Mouse (Mus musculus): Measurements from ENCODE around the gene Cradd.

DNA sequence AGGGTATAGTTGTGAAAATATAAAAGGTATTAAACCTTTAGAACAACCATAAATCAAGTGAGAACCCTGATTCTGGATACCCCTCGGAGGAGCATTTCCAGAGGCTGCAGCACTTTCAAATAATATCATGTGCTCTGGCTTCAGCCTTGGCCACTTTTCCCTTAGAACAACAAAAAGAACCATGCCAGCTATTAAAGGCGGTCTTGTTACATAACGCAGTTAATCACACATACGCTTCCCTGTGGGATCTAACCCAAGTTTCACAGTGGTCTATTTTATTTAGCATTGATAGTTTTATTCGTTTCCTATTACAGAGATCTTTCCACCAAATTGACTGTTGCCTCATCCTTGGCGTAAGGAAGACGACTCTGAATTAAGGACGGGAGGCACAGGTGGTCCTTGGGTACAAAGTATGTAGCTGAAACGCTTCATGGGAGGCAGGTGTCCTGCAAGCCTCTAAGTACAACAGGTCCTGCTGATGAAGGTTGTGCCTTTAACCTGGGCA lies 132.7 kb downstream of the Cradd start:
- TF ChIP-seq CTCF (IDR thresholded peaks at IDR 0.05; ENCODE audit: low read depth) = no peak
- no peak for TF ChIP-seq EP300 (optimal IDR thresholded peaks at IDR 0.05)
